Comparison of ENCODE assay signal across 21 mouse cellular contexts in the genomic region with DNA sequence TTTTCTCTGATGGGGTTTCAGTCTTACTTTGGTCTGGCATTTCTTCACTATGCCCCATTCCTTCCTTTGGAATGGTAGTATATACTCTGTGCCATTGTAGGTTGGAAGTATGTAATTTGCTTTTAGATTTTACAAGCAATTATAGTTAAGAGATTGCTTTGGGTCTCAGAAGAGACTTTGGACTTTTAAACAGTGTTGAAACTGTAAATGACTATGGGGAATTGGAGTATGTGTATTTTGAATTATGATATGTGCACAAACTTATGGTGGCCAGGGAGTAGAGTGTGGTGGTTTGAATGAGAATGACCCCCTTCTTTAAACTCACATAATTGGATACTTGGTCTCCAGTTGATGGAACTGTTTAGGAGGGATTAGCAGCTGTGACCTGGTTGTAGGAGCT.
DNase-seq lines count a peak whose midpoint lies in the region; ATAC-seq and TF ChIP-seq lines count a peak whose summit lies in the region.
"Had no signal": no experiment of that assay in that cellular context is flagged by ENCODE, and none has a peak within 500 bp of the region (broad histone marks: within the 10 kb centered on the region; RNA-seq: fewer than 3 reads in every experiment).

No protein-coding gene starts in this region.

- no peak overlapping the region for H3K4me2 ChIP-seq in intestine, embryonic 15.5 days (replicated peaks)
- H3K4me2 ChIP-seq in intestine, embryonic 16.5 days (ENCODE audit: low read depth, low read length) = no peak overlapping the region
- H3K4me2 ChIP-seq in intestine, postnatal 0 days (replicated peaks; ENCODE audit: low read depth) = no peak overlapping the region

- no peaks in the 10 kb centered on the region for H3K27me3 ChIP-seq in intestine, embryonic 15.5 days (replicated peaks)
- no peaks in the 10 kb centered on the region for H3K27me3 ChIP-seq in intestine, embryonic 16.5 days (replicated peaks; ENCODE audit: control insufficient read depth, insufficient read depth, low read length)
- H3K27me3 ChIP-seq in intestine, postnatal 0 days (replicated peaks; ENCODE audit: control insufficient read depth, insufficient read depth, low read length) = no peaks in the 10 kb centered on the region
- H3K27me3 ChIP-seq: CH12.LX, Patski had no signal

- H3K27ac ChIP-seq in intestine, embryonic 15.5 days = no peak overlapping the region
- no peak overlapping the region for H3K27ac ChIP-seq in intestine, embryonic 16.5 days (ENCODE audit: low read length)
- H3K27ac ChIP-seq in intestine, postnatal 0 days (ENCODE audit: low read depth, low read length) = no peak overlapping the region

- ATAC-seq in intestine, embryonic 15.5 days = peak; percentile 31; the same call in 1 of the 2 replicates
- peak; percentile 67 for ATAC-seq in intestine, embryonic 16.5 days
- peak; percentile 53; the same call in 1 of the 2 replicates for ATAC-seq in intestine, postnatal 0 days
- ATAC-seq: activated CD4-positive, CD25-positive, alpha-beta regulatory T cell, adult 4 months; CD4-positive, CD25-positive, alpha-beta regulatory T cell, adult 4 months; Patski had no signal

- no peaks in the 10 kb centered on the region for H3K36me3 ChIP-seq in intestine, embryonic 15.5 days
- H3K36me3 ChIP-seq in intestine, embryonic 16.5 days (ENCODE audit: control insufficient read depth, insufficient read depth, low read length) = no peaks in the 10 kb centered on the region
- no peaks in the 10 kb centered on the region for H3K36me3 ChIP-seq in intestine, postnatal 0 days (ENCODE audit: control insufficient read depth, insufficient read depth)
- H3K36me3 ChIP-seq: G1E had no signal

- no peak overlapping the region for H3K9ac ChIP-seq in intestine, embryonic 15.5 days
- H3K9ac ChIP-seq in intestine, embryonic 16.5 days (ENCODE audit: low read depth, low read length) = no peak overlapping the region
- H3K9ac ChIP-seq in intestine, postnatal 0 days (ENCODE audit: low read depth, low read length) = no peak overlapping the region

- H3K4me3 ChIP-seq in intestine, embryonic 15.5 days (replicated peaks) = no peak overlapping the region
- H3K4me3 ChIP-seq in intestine, embryonic 16.5 days (ENCODE audit: low read length) = no peak overlapping the region
- H3K4me3 ChIP-seq in intestine, postnatal 0 days (ENCODE audit: low read depth, low read length) = no peak overlapping the region

- TF ChIP-seq CTCF in intestine, postnatal 0 days (IDR thresholded peaks at IDR 0.05; ENCODE audit: low read depth) = no peak

- H3K9me3 ChIP-seq in intestine, embryonic 15.5 days = no peaks in the 10 kb centered on the region
- no peaks in the 10 kb centered on the region for H3K9me3 ChIP-seq in intestine, embryonic 16.5 days (ENCODE audit: control insufficient read depth, low read length)
- H3K9me3 ChIP-seq in intestine, postnatal 0 days (ENCODE audit: control insufficient read depth) = no peaks in the 10 kb centered on the region
- H3K9me3 ChIP-seq: G1E had no signal

- no peak for DNase-seq in right cerebral cortex, postnatal 36 days (ENCODE audit: low spot score in 2 of 2)
- no peak for DNase-seq in ovary, postnatal 36 days (ENCODE audit: low spot score)
- no peak for DNase-seq in thymus, postnatal 36 days
- DNase-seq: adrenal gland, adult 2 months; adrenal gland, adult 8-10 months; adrenal gland, postnatal 10 days; adrenal gland, postnatal 14 days; adrenal gland, postnatal 25 days; adrenal gland, postnatal 36 days; B cell, adult 2 months; cerebellum, adult 11 months; cerebellum, adult 11-12 months; cerebellum, adult 18-20 months had no signal

- H3K4me1 ChIP-seq in intestine, embryonic 15.5 days (replicated peaks) = no peaks in the 10 kb centered on the region
- H3K4me1 ChIP-seq in intestine, embryonic 16.5 days (ENCODE audit: control insufficient read depth, insufficient read depth, low read length) = no peaks in the 10 kb centered on the region
- no peaks in the 10 kb centered on the region for H3K4me1 ChIP-seq in intestine, postnatal 0 days (replicated peaks; ENCODE audit: control insufficient read depth, insufficient read depth, low read length)
